Mouse (Mus musculus): ENCODE measurements at regions not wholly inside any gene's neighbourhood (a gene's known extent, or its start where the extent isn't known, plus 50 kb on each side); places are given as distances from the start of the nearest gene placed in this dataset.

DNA sequence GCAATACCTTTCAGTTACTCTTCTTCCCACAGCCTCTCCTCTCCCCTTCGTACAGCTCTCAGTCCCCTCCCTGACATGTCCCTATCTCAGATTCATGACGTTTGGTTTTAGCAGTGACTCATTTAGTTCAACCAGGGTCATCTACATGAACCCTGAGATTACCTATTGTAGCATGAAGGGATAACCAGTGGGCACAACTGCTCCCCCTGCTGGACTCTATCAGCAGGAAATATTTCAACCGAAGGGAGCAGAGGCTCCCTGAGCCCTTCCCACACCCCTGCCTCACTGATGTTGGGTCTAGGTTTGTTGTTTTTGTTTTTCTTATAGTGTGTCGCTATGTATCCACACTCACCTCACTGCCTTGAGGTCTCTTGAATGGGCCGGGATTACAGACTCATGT is 455.4 kb downstream of the Cdh26 start:
- TF ChIP-seq POLR2AphosphoS5 (IDR thresholded peaks at IDR 0.05; ENCODE audit: insufficient replicate concordance, low read depth, low read length) (no peak), CTCF (IDR thresholded peaks at IDR 0.05; ENCODE audit: low read depth, low read length) (no peak)
